Mouse (Mus musculus): ENCODE measurements at regions not wholly inside any gene's neighbourhood (a gene's known extent, or its start where the extent isn't known, plus 50 kb on each side); places are given as distances from the start of the nearest gene placed in this dataset.

GRCm38 (mm10) chr8:128193293-128193887 is 165.0 kb upstream of the Nrp1 start:
- no peak for ATAC-seq (replicated peaks; ENCODE audit: low read depth, poor library complexity, severe bottlenecking)

- no peak for ATAC-seq (replicated peaks; ENCODE audit: low read depth, poor library complexity, severe bottlenecking)
Measured at GRCm38 (mm10) chr8:128200815-128201214, 157.6 kb upstream of the Nrp1 start.

DNA sequence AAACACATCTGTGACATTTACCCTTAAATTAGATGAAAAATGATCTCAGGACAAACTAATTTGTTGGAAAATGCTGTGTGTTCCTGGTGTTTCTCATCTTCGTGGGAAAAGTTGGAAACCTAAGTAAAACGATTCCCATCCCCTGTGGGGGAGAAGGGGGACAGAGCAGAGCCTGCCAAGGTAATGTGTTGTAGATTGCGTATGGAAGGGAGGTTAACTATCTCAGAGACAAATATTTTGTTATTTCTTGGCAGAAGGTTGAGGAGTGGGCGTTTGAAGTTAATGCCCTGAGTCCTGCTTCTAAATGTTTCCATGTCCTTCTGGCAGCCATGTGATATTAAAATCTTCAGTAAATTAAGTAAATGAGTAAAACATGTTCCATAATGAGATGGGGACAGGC is 156.8 kb upstream of the Nrp1 start:
- no peak for ATAC-seq (replicated peaks; ENCODE audit: low read depth, poor library complexity, severe bottlenecking)

- ATAC-seq (replicated peaks; ENCODE audit: low read depth, poor library complexity, severe bottlenecking) = peak; percentile 94
Measured at GRCm38 (mm10) chr8:128202158-128202886, 156.1 kb upstream of the Nrp1 start.

GRCm38 (mm10) chr8:128204803-128205202 is 153.6 kb upstream of the Nrp1 start:
- ATAC-seq (replicated peaks; ENCODE audit: low read depth, poor library complexity, severe bottlenecking) = no peak

DNA sequence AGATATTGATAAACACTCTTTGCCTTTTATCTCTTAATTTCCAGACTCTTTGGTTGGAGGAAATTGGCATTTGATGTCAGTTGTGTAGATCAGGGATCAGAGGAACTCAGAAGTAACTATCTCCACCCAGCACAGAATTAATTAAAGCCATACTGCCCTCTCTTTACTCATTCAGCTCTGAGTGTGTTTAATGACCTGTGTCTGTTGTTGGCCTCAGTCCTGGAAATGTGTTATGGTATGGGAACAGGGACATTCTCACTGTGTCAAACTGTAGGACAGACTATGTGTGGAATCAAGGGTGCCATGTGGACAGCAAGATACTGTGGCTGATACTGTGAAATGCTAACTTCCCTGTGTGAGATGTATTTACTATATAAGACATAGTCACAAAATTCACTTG is 151.3 kb upstream of the Nrp1 start:
- ATAC-seq (replicated peaks; ENCODE audit: low read depth, poor library complexity, severe bottlenecking) = no peak

DNA sequence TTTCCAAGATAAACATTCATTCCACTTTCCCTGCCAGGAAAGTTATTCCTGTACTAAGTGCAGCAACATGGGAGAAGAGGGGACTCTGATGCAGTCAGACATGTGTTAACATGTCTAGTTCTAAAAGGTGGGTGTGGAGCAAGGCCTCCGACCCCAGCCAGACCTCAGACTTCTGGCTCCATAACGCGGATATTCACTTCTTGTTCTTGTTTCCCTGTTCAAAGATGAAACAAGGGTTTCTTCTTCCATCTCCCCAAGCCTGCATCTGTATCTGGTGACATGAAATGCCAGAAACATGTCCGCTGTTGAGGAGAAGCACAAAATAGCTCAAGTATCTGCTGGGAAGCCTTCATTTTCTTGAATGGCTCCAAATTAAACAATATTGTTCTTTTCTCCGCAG is 147.6 kb upstream of the Nrp1 start:
- ATAC-seq (replicated peaks; ENCODE audit: low read depth, poor library complexity, severe bottlenecking) = no peak

GRCm38 (mm10) chr8:128212223-128212622 is 146.2 kb upstream of the Nrp1 start:
- no peak for ATAC-seq (replicated peaks; ENCODE audit: low read depth, poor library complexity, severe bottlenecking)

- no peak for ATAC-seq (replicated peaks; ENCODE audit: low read depth, poor library complexity, severe bottlenecking)
Measured at GRCm38 (mm10) chr8:128214256-128214655, 144.1 kb upstream of the Nrp1 start.

DNA sequence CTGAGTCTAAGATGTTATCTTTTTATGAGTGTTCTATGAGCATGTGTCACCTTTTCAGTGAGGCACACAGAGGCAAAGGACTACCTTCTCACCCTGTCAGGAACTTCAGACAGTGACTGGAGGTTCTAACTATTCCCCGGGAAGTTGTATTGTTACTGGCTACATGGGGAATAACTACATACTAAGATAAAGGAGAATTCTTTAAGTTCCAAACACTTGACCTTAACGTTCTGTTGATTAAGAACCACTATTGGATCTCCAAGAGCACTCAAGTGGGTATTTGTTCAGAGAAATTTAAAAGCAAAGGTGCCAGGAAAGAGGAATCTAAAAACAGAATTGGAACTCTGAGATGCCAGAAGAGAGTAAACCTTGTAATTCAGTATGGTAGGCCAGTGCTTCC is 139.5 kb upstream of the Nrp1 start:
- ATAC-seq (replicated peaks; ENCODE audit: low read depth, poor library complexity, severe bottlenecking) = no peak

- ATAC-seq (replicated peaks; ENCODE audit: low read depth, poor library complexity, severe bottlenecking) = no peak
Measured at GRCm38 (mm10) chr8:128219539-128219938, 138.9 kb upstream of the Nrp1 start.

GRCm38 (mm10) chr8:128223092-128223491 is 135.3 kb upstream of the Nrp1 start:
- peak; percentile 96 for ATAC-seq (replicated peaks; ENCODE audit: low read depth, poor library complexity, severe bottlenecking)

DNA sequence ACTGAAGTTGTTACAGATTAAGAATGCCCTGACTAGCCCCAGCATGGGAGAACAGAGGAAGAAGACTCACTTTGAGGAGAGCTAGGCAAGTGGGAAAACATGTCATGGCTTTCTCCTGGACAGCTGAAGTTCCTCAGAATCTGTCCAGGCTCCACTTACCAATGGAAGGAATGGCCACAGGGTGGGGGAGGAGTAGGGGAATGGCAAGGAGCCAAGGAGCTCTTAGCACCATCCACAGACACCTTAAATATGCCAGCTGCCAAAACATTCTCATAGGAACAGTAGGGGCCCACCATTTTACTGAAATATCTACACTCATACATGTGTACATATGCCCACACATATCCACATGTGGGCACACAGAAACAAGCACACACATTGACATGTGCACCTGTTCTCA is 134.9 kb upstream of the Nrp1 start:
- ATAC-seq (replicated peaks; ENCODE audit: low read depth, poor library complexity, severe bottlenecking) = peak; percentile 57

- ATAC-seq (replicated peaks; ENCODE audit: low read depth, poor library complexity, severe bottlenecking) = peak; percentile 23; the same call in 1 of the 2 replicates
Measured at GRCm38 (mm10) chr8:128225123-128225522, 133.3 kb upstream of the Nrp1 start.

- ATAC-seq (replicated peaks; ENCODE audit: low read depth, poor library complexity, severe bottlenecking) = 0 out of 2 replicates have a peak, but pooled peaks have one; percentile 8
Measured at GRCm38 (mm10) chr8:128235071-128235470, 123.3 kb upstream of the Nrp1 start.

GRCm38 (mm10) chr8:128235527-128235926 is 122.9 kb upstream of the Nrp1 start:
- peak; percentile 95 for ATAC-seq (replicated peaks; ENCODE audit: low read depth, poor library complexity, severe bottlenecking)

GRCm38 (mm10) chr8:128236097-128236496 is 122.3 kb upstream of the Nrp1 start:
- no peak for ATAC-seq (replicated peaks; ENCODE audit: low read depth, poor library complexity, severe bottlenecking)

DNA sequence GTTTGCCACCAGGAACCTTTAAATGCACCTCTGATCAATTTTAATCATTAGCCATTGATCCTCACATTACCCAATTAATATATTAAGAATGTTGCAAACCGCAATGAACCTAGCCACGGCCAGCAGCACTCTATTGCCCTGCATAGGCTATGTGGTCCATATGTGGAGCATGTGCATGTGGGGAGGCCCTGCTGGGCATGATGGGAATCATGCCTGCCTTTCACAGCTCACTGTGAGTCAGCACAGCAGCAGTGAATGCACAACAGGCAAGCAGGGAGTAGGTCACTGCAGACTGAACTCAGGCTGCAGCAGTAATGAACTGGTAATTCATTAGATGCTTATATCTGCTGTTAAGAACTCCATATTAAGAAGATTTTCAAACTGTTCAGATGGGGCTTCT is 119.5 kb upstream of the Nrp1 start:
- ATAC-seq (replicated peaks; ENCODE audit: low read depth, poor library complexity, severe bottlenecking) = no peak

GRCm38 (mm10) chr8:128239783-128240182 is 118.6 kb upstream of the Nrp1 start:
- ATAC-seq (replicated peaks; ENCODE audit: low read depth, poor library complexity, severe bottlenecking) = no peak

GRCm38 (mm10) chr8:128241200-128241599 is 117.2 kb upstream of the Nrp1 start:
- ATAC-seq (replicated peaks; ENCODE audit: low read depth, poor library complexity, severe bottlenecking) = no peak

DNA sequence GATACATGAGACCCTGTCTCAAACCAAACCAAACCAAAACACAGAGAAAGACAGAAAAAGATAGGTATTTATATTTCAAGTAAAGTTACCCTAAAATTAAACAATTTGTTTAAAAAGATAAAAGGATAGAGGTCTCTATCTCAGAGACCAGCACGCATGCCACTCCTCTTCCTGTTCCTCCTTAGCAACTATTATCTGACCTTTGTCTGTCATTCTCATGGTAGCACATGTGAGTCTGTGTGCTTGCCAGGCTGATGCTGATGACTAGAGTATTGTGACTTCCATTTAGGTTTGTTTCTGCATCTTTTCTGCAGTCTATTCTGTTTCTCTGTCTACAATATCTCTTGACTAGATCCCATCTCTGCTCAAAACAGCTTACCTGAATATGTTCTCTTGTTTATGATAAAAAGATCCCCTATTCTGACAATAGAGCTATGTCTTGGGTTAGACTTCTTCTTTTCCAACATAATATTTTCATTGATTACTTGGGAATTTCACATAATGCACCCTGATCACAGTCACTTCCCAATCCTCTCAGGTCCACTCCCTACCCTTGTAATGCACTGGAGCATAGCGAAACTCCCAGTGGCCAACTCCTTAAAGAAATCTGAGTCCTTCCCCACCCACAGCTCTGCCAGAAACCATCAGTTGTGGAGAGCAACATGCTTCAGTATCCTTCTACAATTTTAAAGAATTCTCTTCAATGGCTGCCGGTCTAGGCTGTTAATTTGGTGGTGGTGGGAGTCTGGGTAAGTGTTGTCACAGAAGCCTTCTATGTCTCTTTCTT is 115.7 kb upstream of the Nrp1 start:
- peak; percentile 89 for ATAC-seq (replicated peaks; ENCODE audit: low read depth, poor library complexity, severe bottlenecking)
